Mouse (Mus musculus) ovary, postnatal 14 days (tissue): ENCODE results near the gene Grasp.

Experiments used
- DNase-seq: peaks from one replicate; pipeline ENCODE4 v3.0.0; 2022; ENCODE audit warnings: low spot score

The Grasp gene

GRCm38 (mm10) chr15:101248029-101248710 is 24.2 kb downstream of the Grasp start:
- DNase-seq: no peak

- no peak for DNase-seq
Observed at GRCm38 (mm10) chr15:101250220-101250800, 26.3 kb downstream of the Grasp start.

GRCm38 (mm10) chr15:101251930-101252329 is 27.9 kb downstream of the Grasp start:
- no peak for DNase-seq

- no peak for DNase-seq
Observed at GRCm38 (mm10) chr15:101252614-101253013, 28.6 kb downstream of the Grasp start.

- DNase-seq: no peak
Observed at GRCm38 (mm10) chr15:101253563-101253885, 29.5 kb downstream of the Grasp start.

GRCm38 (mm10) chr15:101253886-101254795 is 30.2 kb downstream of the Grasp start, which contains the start of gene Nr4a1:
Gene Nr4a1, plus strand, starts transcription at chr15:101254269.
- no peak for DNase-seq

GRCm38 (mm10) chr15:101255842-101256462 is 32.0 kb downstream of the Grasp start:
- no peak for DNase-seq

GRCm38 (mm10) chr15:101256463-101257206 is 32.6 kb downstream of the Grasp start:
- no peak for DNase-seq

GRCm38 (mm10) chr15:101258420-101258819 is 34.4 kb downstream of the Grasp start:
- DNase-seq: no peak

GRCm38 (mm10) chr15:101259922-101260321 is 35.9 kb downstream of the Grasp start:
- no peak for DNase-seq

GRCm38 (mm10) chr15:101260387-101260786 is 36.4 kb downstream of the Grasp start:
- DNase-seq: no peak

GRCm38 (mm10) chr15:101260874-101261622 is 37.1 kb downstream of the Grasp start:
- no peak for DNase-seq

- DNase-seq: no peak
Observed at GRCm38 (mm10) chr15:101262502-101262901, 38.5 kb downstream of the Grasp start.

- DNase-seq: peak; percentile 86
Observed at GRCm38 (mm10) chr15:101266132-101266963, 42.4 kb downstream of the Grasp start.

- DNase-seq: no peak
Observed at GRCm38 (mm10) chr15:101267053-101268032, 43.4 kb downstream of the Grasp start.

- DNase-seq: no peak
Observed at GRCm38 (mm10) chr15:101270101-101270820, 46.3 kb downstream of the Grasp start.

GRCm38 (mm10) chr15:101271107-101271506 is 47.1 kb downstream of the Grasp start:
- DNase-seq: no peak

- no peak for DNase-seq
Observed at GRCm38 (mm10) chr15:101271513-101271912, 47.5 kb downstream of the Grasp start.
